Mouse (Mus musculus) macrophage (primary cell): ENCODE measurements at regions not wholly inside any gene's neighbourhood (a gene's known extent, or its start where the extent isn't known, plus 50 kb on each side); places are given as distances from the start of the nearest gene placed in this dataset.

Source experiments
- H3K27ac ChIP-seq: fragments of 350-480 bp; formaldehyde crosslinking; 2 replicates; pipeline ENCODE4 v1.9.0; 2021
- H3K36me3 ChIP-seq: fragments of 350-480 bp; formaldehyde crosslinking; 2 replicates; pipeline ENCODE4 v1.9.0; 2021; ENCODE audit errors: inconsistent target
- H3K4me3 ChIP-seq: fragments of 350-480 bp; formaldehyde crosslinking; 2 replicates; pipeline ENCODE4 v1.9.0; 2021; ENCODE audit errors: inconsistent target
- H3K79me2 ChIP-seq: fragments of 350-480 bp; formaldehyde crosslinking; 2 replicates; pipeline ENCODE4 v1.9.0; 2021; ENCODE audit errors: inconsistent target
- WGBS: methylation state at CpG from one replicate; pipeline ENCODE4 v1.1.7; 2026; ENCODE audit warnings: inconsistent platforms; ENCODE audit not compliant: missing documents; 5-methylcytosine and 5-hydroxymethylcytosine counted together

GRCm38 (mm10) chr6:51236077-51236740 is 196.3 kb upstream of the Nfe2l3 start:
- WGBS = 77% methylated on average over 11 of the region's 11 CpGs
- no peak overlapping the region for H3K27ac ChIP-seq
- no peak overlapping the region for H3K4me3 ChIP-seq
- no peaks in the 10 kb centered on the region for H3K79me2 ChIP-seq
- H3K36me3 ChIP-seq = no peaks in the 10 kb centered on the region

- WGBS = 92% methylated on average over 3 of the region's 3 CpGs
- no peak overlapping the region for H3K4me3 ChIP-seq
- H3K27ac ChIP-seq = no peak overlapping the region
- H3K79me2 ChIP-seq = no peaks in the 10 kb centered on the region
- H3K36me3 ChIP-seq = no peaks in the 10 kb centered on the region
Measured at GRCm38 (mm10) chr6:51240039-51240438, 192.4 kb upstream of the Nfe2l3 start.

GRCm38 (mm10) chr6:51250233-51250632 is 182.2 kb upstream of the Nfe2l3 start:
- Histone ChIP-seq H3K27ac (no peak overlapping the region), H3K79me2 (no peaks in the 10 kb centered on the region), H3K36me3 (no peaks in the 10 kb centered on the region), H3K4me3 (no peak overlapping the region)

- no peaks in the 10 kb centered on the region for H3K36me3 ChIP-seq
- no peak overlapping the region for H3K4me3 ChIP-seq
- no peak overlapping the region for H3K27ac ChIP-seq
- 92% methylated on average over 2 of the region's 2 CpGs for WGBS
- H3K79me2 ChIP-seq = no peaks in the 10 kb centered on the region
Measured at GRCm38 (mm10) chr6:51251432-51251831, 181.0 kb upstream of the Nfe2l3 start.

- WGBS = 90% methylated on average over 3 of the region's 3 CpGs
- Histone ChIP-seq H3K4me3 (no peak overlapping the region), H3K36me3 (no peaks in the 10 kb centered on the region), H3K79me2 (no peaks in the 10 kb centered on the region), H3K27ac (no peak overlapping the region)
Measured at GRCm38 (mm10) chr6:51252721-51253120, 179.7 kb upstream of the Nfe2l3 start.

GRCm38 (mm10) chr6:51256631-51257030 is 175.8 kb upstream of the Nfe2l3 start:
- Histone ChIP-seq H3K36me3 (no peaks in the 10 kb centered on the region), H3K4me3 (no peak overlapping the region), H3K79me2 (no peaks in the 10 kb centered on the region), H3K27ac (no peak overlapping the region)
- WGBS = 87% methylated on average over 4 of the region's 4 CpGs

- 92% methylated on average over 6 of the region's 6 CpGs for WGBS
- H3K4me3 ChIP-seq = no peak overlapping the region
- H3K79me2 ChIP-seq = no peaks in the 10 kb centered on the region
- no peaks in the 10 kb centered on the region for H3K36me3 ChIP-seq
- H3K27ac ChIP-seq = no peak overlapping the region
Measured at GRCm38 (mm10) chr6:51257524-51257923, 174.9 kb upstream of the Nfe2l3 start.

- WGBS = 23% methylated on average over 2 of the region's 2 CpGs
- Histone ChIP-seq H3K36me3 (no peaks in the 10 kb centered on the region), H3K27ac (no peak overlapping the region)
Measured at GRCm38 (mm10) chr6:51258304-51258703, 174.2 kb upstream of the Nfe2l3 start.

GRCm38 (mm10) chr6:51263595-51263994 is 168.9 kb upstream of the Nfe2l3 start:
- no peaks in the 10 kb centered on the region for H3K36me3 ChIP-seq
- no peak overlapping the region for H3K4me3 ChIP-seq
- H3K79me2 ChIP-seq = no peaks in the 10 kb centered on the region
- 95% methylated on average over 4 of the region's 4 CpGs for WGBS
- no peak overlapping the region for H3K27ac ChIP-seq

More at GRCm38 (mm10) chr6:51258304-51258703, 174.2 kb upstream of the Nfe2l3 start:
- no peaks in the 10 kb centered on the region for H3K79me2 ChIP-seq
- no peak overlapping the region for H3K4me3 ChIP-seq

GRCm38 (mm10) chr6:51265329-51265728 is 167.1 kb upstream of the Nfe2l3 start:
- no peaks in the 10 kb centered on the region for H3K79me2 ChIP-seq
- no peaks in the 10 kb centered on the region for H3K36me3 ChIP-seq
- WGBS = 72% methylated on average over 3 of the region's 3 CpGs
- no peak overlapping the region for H3K27ac ChIP-seq
- H3K4me3 ChIP-seq = no peak overlapping the region

GRCm38 (mm10) chr6:51266721-51267120 is 165.7 kb upstream of the Nfe2l3 start:
- WGBS = 90% methylated on average over 6 of the region's 6 CpGs
- H3K36me3 ChIP-seq = no peaks in the 10 kb centered on the region
- H3K4me3 ChIP-seq = no peak overlapping the region
- no peak overlapping the region for H3K27ac ChIP-seq
- no peaks in the 10 kb centered on the region for H3K79me2 ChIP-seq

GRCm38 (mm10) chr6:51267888-51268287 is 164.6 kb upstream of the Nfe2l3 start:
- WGBS = 80% methylated on average over 5 of the region's 5 CpGs
- Histone ChIP-seq H3K36me3 (no peaks in the 10 kb centered on the region), H3K79me2 (no peaks in the 10 kb centered on the region), H3K27ac (no peak overlapping the region), H3K4me3 (no peak overlapping the region)

- Histone ChIP-seq H3K79me2 (no peaks in the 10 kb centered on the region), H3K36me3 (no peaks in the 10 kb centered on the region), H3K27ac (no peak overlapping the region), H3K4me3 (no peak overlapping the region)
- WGBS = 92% methylated on average over 5 of the region's 5 CpGs
Measured at GRCm38 (mm10) chr6:51268931-51269330, 163.5 kb upstream of the Nfe2l3 start.

- WGBS = 48% methylated on average over 10 of the region's 10 CpGs
- H3K79me2 ChIP-seq = no peaks in the 10 kb centered on the region
- H3K36me3 ChIP-seq = no peaks in the 10 kb centered on the region
- H3K27ac ChIP-seq = no peak overlapping the region
- peak overlapping the region; percentile 40 for H3K4me3 ChIP-seq
Measured at GRCm38 (mm10) chr6:51269617-51270016, 162.9 kb upstream of the Nfe2l3 start.

GRCm38 (mm10) chr6:51270216-51271127 is 162.0 kb upstream of the Nfe2l3 start:
- under 1% methylated on average over 71 of the region's 80 CpGs for WGBS
- no peak overlapping the region for H3K27ac ChIP-seq

More at GRCm38 (mm10) chr6:51270216-51271127, 162.0 kb upstream of the Nfe2l3 start:
- H3K79me2 ChIP-seq = no peaks in the 10 kb centered on the region
- peak overlapping the region; percentile 40 for H3K4me3 ChIP-seq
- no peaks in the 10 kb centered on the region for H3K36me3 ChIP-seq
